Mouse (Mus musculus): Measurements from ENCODE around the gene 9430097D07Rik.

The 9430097D07Rik gene

DNA sequence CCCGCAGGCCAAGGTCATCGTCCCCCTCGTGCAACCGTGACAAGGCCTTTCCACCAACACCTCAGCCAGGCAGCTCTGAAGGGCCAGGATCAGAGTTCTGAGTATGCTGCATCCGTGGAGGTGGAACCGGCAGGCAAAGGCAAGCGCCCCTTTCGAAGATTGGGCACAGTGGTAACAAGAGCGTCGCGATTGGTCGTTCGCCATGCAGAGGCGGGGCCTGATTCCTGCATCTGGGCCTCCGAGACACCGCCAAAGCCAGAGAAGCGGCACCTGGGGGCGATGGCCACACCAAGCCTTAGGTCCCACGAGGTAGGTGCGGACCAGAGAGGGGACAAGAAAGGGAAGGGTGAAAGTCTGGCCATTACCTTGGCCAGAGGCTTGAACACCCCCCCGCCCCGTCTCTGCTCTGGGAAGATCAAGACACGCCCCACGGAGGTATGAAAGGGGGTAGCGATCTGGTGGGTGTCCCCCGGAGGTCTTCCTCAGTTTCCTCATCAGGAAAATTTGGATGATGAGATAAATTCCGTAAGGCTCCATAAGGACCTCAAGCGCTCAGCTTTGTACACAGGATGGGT lies at the start of gene 9430097D07Rik:
9430097D07Rik (minus strand) TSS at position 99 of the 575 bp plus-strand sequence.
- peak; percentile 75 for DNase-seq

DNA sequence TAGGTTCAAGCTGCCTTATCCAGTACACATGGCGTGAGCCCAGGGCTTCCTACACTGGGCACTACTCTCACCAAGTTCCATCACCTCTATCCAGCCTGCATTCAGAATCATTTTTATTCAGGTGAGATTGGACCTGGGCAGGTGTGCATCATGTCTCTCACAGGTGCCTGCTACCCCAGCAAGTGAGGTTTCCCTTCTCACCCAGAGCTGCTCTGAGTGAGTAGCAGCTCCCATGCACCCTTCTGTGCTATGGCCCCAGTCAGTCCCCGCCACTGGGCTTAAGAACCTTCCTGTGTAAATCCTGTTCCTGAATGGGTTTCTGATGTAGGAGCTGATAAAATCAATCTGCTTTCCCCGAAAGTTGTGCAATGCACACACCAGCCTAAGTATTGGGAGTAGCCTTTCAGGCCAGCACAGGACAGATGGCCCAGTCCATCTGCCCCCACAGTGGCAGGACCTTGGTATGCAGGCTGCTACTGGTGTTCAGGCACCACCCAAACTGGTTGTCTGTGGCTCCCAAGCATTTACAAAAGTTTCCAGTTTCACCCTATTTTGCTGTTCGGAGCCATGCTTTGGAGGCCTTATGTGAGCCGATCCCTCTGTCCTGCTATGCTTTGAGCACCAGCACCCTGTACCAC lies 48.7 kb upstream of the 9430097D07Rik start:
- no peak for DNase-seq

GRCm38 (mm10) chr2:32621517-32621859 lies 46.0 kb upstream of the 9430097D07Rik start, which contains the start of gene Ak1:
Ak1 (plus strand) TSS chr2:32621758.
- no peak for DNase-seq

- no peak for DNase-seq
Measured at GRCm38 (mm10) chr2:32620682-32621516, 45.4 kb upstream of the 9430097D07Rik start.

- no peak for DNase-seq
Measured at GRCm38 (mm10) chr2:32618051-32618450, 42.6 kb upstream of the 9430097D07Rik start.

DNA sequence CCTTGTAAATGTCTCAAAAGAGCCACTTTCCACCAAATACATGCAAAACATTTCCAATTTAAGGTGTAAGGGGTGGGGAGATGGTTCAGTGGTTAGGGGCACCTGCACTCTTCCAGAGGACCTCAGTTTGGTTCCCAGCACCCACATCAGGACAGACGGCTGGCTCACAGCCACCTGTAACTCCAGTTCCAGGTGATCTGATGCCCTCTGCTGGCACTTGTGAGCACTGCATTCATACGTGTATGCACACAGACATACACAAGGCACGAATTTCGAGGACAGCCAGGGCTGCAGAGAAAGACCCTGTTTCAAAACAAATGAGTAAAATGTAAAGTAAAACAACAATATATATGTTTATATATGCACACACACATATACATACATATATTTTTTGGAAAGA lies 42.1 kb upstream of the 9430097D07Rik start:
- DNase-seq, result no peak

DNA sequence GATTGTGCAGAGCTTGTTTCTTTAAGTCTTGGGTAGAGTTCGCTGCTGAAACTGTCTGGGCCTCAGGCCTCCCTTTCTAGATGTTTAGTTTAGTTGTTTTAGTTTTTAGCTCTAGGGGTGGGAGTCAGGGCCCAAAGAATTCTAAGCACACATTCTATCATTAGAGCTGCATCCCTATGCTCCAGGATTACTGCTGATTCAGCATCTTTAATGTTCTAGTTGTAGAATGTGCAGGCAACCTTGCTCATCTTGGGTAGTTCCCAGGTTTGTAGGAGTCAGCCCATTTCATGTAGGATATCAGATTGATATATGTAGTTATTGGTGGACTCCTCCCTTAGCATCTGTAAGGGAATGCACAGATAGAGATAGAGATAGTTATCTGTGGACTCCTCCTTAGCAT lies 41.6 kb upstream of the 9430097D07Rik start:
- no peak for DNase-seq

GRCm38 (mm10) chr2:32612274-32612673 lies 36.8 kb upstream of the 9430097D07Rik start:
- DNase-seq, result no peak

DNA sequence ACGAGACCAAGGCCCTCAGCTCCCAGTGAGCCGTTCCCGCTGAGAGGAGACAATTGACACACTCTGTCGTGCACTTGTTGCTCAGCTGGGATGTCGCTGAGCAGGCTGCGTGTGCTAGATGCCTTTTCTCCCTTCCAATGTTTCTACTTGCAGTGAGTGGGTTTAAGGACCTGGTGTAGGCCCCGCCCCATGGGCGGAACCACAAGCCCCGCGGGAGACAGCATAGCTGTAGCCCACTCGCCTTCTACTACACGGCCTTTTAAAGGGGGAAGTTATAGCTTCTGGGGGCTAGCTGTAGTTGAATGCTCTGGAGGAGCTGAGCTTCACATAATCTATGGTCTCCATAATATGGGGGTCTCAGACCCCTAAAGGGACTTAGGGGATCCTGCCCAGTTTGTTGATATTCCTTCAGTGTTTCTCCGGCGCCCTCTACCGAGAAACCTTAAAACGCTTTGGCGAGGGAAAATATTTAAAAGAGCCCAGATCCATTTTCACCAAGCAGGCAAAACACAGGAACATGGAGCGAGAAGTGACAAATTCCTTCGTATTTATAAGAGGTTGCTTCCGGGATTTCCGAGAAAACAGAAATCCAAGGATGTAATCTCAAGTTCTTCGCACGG lies 35.2 kb upstream of the 9430097D07Rik start:
- DNase-seq, result no peak

DNA sequence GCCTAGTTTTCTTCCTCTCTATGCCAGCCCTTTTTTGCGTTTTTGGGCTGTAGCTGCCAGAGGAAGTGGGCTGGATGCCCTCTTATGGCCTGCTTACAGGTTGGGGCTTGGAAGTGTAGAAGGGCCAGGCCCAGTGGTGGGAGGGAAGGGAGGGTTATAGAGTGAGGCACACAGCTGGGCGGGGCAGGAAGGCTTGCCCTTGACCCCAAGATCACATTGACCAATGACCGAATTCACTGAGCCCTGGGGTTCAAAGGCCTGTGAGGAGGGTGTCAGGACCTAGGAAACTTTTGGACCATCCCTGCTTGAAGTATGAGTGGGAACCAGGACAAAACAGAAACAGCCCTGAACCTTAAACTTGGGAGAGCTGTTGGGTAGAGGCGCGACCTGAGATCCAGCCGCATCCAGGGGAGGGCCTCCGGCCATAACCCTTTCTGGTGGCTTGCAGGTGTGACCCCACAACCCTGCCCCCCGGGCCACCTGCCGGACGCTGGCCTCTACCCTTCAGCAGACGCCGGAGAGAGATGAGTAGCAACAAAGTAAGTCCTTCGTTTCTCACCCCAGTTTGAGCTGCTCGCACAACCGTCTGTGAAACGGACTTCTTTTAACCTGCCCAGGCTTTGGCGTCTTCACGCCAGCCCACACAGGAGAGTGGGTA lies 33.4 kb upstream of the 9430097D07Rik start:
- DNase-seq, result no peak

DNA sequence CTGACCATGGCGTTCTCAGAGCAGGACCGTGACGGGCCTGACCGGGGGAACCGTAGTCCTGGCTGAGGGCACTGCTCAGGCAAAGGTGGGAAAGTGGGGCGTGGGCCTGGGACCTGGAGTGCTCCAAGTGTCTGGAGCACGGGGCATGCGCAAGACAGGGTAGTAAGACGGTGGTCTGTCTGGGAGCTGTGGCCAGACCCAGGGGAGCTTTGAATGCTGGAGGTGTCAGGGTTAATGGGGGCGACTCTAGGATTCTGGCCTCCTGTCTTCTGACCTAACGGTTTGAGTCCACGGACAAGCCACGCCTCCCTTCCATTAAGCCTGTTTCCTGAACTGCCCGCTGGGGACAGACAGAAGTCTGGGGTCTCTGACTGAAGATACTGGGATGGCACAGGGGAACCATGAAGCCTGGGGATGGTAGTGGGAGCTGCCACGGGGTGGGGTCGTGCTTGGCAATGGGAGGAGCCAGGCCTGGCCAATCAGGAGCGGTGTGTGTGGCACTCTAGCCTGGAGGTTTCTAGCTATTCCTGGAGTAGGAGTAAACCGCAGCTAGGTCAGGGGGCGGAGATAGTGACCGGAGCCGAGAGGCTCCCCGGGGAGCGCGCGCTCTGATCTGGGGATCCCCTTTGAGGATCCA lies 32.8 kb upstream of the 9430097D07Rik start:
- peak; percentile 72 for DNase-seq

DNA sequence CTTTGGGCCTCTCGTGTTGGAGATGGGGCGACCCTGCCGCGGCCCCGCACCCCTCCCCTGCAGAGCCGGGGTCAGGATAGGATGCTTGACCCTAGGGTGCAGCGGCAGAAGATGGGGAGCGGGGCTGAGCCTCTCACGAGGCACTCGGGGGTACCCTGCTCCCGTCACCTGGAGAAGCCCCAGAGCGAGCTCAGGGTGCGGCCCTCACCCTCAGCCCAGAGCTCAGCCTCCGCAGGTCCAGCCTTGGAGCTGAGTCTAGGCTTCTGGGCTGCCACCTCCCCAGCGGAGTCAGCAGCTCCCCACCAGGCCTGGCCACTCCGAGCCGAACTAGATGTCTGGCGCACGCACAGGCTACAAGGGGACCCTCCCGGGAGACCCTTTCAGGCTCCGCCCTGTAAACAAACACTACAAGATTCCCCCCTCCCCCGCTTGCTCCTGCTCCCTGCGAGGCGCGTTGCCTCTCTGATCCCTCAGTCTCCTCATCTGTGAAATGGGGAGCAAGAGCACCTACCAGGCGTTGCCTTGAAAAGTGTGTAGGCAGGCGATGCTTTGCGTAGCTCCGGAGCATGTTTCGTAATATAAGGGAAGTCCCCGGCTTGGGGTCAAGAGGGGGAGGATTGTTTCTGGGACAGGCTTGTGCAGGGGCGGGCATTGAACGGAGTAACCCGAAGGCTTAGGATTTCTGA lies 31.9 kb upstream of the 9430097D07Rik start:
- DNase-seq, result peak; percentile 59

GRCm38 (mm10) chr2:32606161-32607142 lies 31.0 kb upstream of the 9430097D07Rik start:
- DNase-seq, result peak; percentile 88

DNA sequence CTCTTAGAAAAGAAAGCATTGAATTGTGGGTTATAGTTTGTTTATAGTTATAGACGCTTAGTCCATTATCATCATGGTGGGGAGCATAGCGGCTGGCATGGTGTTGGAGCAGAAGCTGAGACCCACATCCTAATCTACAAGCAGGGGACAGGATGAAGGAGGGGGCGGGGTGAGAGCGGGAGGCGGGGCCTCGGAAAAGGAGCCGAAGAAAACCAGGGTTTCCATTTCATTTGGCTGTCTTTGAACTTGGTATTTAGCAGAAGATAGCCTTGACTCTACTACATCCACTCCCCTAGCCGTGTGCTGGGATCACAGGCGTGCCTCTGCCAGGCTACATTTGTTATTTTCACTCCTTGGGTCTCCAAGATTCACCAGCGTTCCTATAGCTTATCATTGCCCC lies 29.1 kb upstream of the 9430097D07Rik start:
- no peak for DNase-seq

DNA sequence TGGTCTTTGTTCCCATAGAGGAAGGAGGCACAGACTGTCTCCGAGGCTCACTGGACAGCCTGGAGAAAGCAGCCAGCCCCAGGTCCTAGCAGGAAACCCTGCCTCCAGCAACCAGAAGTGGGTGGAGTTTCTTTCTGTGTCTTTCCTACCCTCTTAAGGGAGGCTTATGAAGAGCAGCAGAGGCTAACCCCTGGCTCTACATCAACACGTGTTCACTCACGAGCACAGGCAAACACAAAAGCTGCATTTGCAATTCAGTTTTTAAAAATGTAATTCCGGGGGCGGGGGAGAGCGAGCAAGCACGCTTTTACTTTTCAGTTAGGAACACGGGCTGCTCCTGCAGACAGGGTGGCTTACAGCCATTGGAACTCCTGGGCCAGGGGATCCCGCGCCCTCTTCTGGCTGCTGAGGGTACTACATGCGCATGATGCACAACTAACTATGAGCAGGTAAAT lies 27.1 kb upstream of the 9430097D07Rik start:
- DNase-seq, result peak; percentile 87

DNA sequence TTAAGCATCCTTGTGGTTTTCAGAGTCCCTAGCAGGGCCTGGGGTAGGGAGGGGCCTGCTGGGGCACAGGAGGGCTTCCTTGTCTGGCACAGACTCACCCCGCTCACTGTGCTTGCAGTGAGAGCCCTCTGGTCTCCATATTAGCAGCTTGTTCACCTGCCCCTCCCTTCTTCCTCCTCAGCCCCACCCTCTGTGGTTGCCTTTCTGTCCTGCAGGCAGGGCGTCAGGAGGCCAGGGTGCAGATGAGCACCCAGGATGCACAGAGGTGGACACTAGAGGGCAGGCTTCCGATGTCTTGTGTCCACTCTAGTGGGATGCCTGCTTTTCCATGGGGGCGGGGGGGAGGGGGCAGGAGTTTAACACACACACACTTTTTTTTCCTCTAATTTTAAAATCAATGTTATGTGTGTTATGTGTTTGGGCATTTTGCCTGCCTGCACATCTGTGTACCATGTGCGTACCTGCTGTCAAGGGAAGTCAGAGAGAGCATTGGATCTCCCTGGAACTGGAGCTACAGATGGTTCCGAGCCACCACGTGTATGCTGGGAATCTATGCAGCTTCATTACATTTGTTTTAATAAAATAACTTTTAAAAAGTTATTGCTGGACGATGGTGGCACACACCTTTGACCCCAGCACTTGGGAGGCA lies 26.1 kb upstream of the 9430097D07Rik start:
- no peak for DNase-seq

DNA sequence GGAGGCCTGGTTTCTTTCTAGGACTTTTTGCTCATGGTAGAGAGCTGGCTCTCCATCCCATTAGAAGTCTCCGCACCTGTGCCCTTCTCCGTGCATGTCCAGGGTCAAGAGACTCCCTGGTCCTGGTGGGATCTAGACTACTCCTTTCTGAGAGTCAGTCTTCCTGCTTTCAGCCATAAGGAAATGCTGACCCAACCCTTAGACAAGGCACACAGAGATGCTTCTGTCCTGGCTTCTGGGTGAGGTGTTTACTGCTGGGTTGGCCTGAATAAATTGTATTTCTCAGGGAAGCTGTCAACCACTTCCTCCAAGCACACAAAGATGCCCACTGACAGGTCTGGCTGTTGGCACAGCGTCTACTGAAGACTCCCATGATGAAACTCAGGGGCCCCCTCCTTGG lies 23.9 kb upstream of the 9430097D07Rik start, which contains the start of gene St6galnac6:
St6galnac6 (plus strand) TSS at position 301 of the 400 bp plus-strand sequence.
- DNase-seq, result no peak

DNA sequence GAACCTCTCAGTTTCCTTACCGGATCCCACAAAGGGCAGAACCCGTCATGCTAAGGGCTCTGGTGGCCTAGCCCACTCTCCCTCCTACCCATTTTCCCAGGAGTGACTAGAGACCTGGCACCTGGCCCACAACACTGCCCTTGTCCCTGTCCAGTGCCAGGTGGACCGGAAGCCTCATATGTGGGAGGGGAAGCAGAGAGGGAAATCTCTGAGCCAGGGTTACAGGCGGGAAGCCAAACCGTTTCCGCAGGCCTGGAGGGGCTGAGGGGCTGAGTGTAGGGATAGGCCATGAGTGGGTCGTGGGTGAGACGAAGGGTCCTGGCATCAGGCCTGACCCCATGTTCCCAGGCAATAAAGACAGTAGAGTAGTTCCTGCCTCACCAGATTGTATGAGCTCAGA lies 23.0 kb upstream of the 9430097D07Rik start:
- no peak for DNase-seq

DNA sequence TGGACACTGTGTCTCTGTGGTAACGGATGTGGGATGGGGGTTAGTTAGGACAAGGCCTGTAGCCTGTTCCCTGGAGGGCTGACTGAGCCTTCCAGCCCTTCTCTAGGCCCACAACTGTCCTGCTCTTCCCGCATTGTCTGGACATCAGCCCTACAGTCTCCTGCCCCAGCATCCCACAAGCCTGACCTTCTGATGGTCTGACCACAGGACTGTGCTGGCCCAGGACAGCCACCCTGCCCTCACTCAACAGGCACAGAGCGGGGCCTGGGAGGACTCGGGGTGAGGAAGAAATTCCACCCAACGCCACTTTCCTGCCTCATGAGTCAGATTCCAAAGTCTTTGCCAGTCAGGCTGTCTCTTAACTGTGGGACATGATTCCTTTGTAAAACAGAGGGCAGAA lies 22.2 kb upstream of the 9430097D07Rik start:
- DNase-seq, result no peak

DNA sequence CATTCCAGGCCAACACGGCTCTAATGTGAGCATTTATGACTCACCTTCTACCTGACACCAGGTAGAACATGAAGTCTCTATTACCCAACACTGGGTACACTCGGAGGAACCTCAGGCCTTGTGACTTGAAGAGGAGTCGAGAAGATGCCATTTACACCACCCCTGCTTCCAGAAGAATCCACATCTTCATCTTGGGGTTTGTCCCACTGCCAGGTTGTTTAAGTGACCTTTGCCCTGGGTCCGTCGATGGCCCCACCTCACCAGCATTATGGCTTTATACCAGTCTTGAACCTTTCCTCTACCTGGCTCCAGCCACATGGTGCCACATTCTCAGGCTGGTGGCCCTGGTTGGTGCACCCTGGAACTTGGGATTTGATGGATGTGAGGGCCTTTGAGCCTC lies 21.8 kb upstream of the 9430097D07Rik start:
- no peak for DNase-seq
